Mouse (Mus musculus) embryonic facial prominence, embryonic 13.5 days (tissue): Measurements from ENCODE around the gene Cdc42bpg. TPM values are rescaled to one million over a fixed set of nuclear protein-coding genes. Genes with fewer than 3 reads are reported as not detected.
"Not testable (repeated sequence)": the region's sequence is repeated elsewhere in the genome, so short reads cannot be mapped to it uniquely, and the experiment has no call there.

Experiments used
- ATAC-seq: fragments of 200-750 bp; cut with Nextera tagmentation; 2 replicates; pipeline ENCODE4 v1.8.0; 2017; ENCODE audit warnings: low read depth; ENCODE audit not compliant: insufficient number of reproducible peaks, insufficient read depth, low FRiP score, low TSS enrichment
- H3K27ac ChIP-seq: fragments of 300-500 bp; sonication (generic); 2 replicates; pipeline ENCODE4 v1.5.1; 2015; ENCODE audit warnings: moderate library complexity, mild to moderate bottlenecking, inconsistent platforms
- H3K27me3 ChIP-seq: fragments of 300-500 bp; sonication (generic); 2 replicates; pipeline ENCODE4 v1.6.1; 2015; ENCODE audit warnings: mild to moderate bottlenecking, inconsistent platforms
- H3K36me3 ChIP-seq: fragments of 300-500 bp; sonication (generic); 2 replicates; pipeline ENCODE4 v1.6.1; 2015; ENCODE audit warnings: mild to moderate bottlenecking, inconsistent platforms
- H3K4me1 ChIP-seq: fragments of 300-500 bp; sonication (generic); 2 replicates; pipeline ENCODE4 v1.6.1; 2015; ENCODE audit warnings: inconsistent platforms
- H3K4me2 ChIP-seq: fragments of 300-500 bp; sonication (generic); 2 replicates; pipeline ENCODE4 v1.6.1; 2015; ENCODE audit warnings: moderate library complexity, mild to moderate bottlenecking, inconsistent platforms
- H3K4me3 ChIP-seq: fragments of 300-500 bp; sonication (generic); 2 replicates; pipeline ENCODE4 v1.5.1; 2015; ENCODE audit warnings: mild to moderate bottlenecking, inconsistent platforms
- H3K9ac ChIP-seq: fragments of 300-500 bp; sonication (generic); 2 replicates; pipeline ENCODE4 v1.6.1; 2015; ENCODE audit warnings: mild to moderate bottlenecking, inconsistent platforms
- H3K9me3 ChIP-seq: fragments of 300-500 bp; sonication (generic); 2 replicates; pipeline ENCODE4 v1.6.1; 2016; ENCODE audit warnings: inconsistent platforms
- WGBS: fragments of 180-500 bp; shearing (Covaris S2); methylation state at CpG from one replicate; pipeline ENCODE4 v1.1.7; 2015; ENCODE audit warnings: mixed read lengths; 5-methylcytosine and 5-hydroxymethylcytosine counted together
- polyA plus RNA-seq: library from polyadenylated mRNA; unstranded; fragments of >200 nt; fragmentation: Nextera tagmentation; extraction: Ambion mirVana; gene quantifications from 2 replicates; pipeline ENCODE4 v1.2.1, GENCODE M21; 2015

Cdc42bpg gene
- polyA plus RNA-seq, 1 experiment from 2014 or later, result 0.91 TPM

GRCm38 (mm10) chr19:6302114-6302513, 4.1 kb upstream of the Cdc42bpg start:
- Histone ChIP-seq H3K4me3 (no peak overlapping the region), H3K4me1 (peaks cover 21% of the 10 kb centered on the region), H3K36me3 (peaks cover 40% of the 10 kb centered on the region), H3K9me3 (no peaks in the 10 kb centered on the region), H3K4me2 (no peak overlapping the region), H3K27me3 (no peaks in the 10 kb centered on the region), H3K9ac (0 out of 2 replicates have a peak overlapping the region, but pooled peaks have one; percentile 8), H3K27ac (peak overlapping the region; percentile 51; the same call in 1 of the 2 replicates)
- WGBS, result 94% methylated on average over 5 of the region's 5 CpGs
- ATAC-seq, result no peak

GRCm38 (mm10) chr19:6302522-6302921, 3.7 kb upstream of the Cdc42bpg start:
- Histone ChIP-seq H3K27me3 (no peaks in the 10 kb centered on the region), H3K9me3 (no peaks in the 10 kb centered on the region), H3K9ac (0 out of 2 replicates have a peak overlapping the region, but pooled peaks have one; percentile 8), H3K4me1 (peaks cover 25% of the 10 kb centered on the region), H3K4me3 (no peak overlapping the region), H3K4me2 (no peak overlapping the region), H3K27ac (peak overlapping the region; percentile 51; the same call in 1 of the 2 replicates), H3K36me3 (peaks cover 36% of the 10 kb centered on the region)
- 38% methylated on average over 4 of the region's 4 CpGs for WGBS
- ATAC-seq, result no peak

- Histone ChIP-seq H3K4me3 (no peak overlapping the region), H3K27me3 (no peaks in the 10 kb centered on the region), H3K9me3 (no peaks in the 10 kb centered on the region), H3K27ac (no peak overlapping the region), H3K36me3 (peaks cover 23% of the 10 kb centered on the region), H3K9ac (no peak overlapping the region), H3K4me2 (no peak overlapping the region), H3K4me1 (peaks cover 30% of the 10 kb centered on the region)
- ATAC-seq, result no peak
- 87% methylated on average over 6 of the region's 6 CpGs for WGBS
Measured at GRCm38 (mm10) chr19:6303831-6304230, 2.4 kb upstream of the Cdc42bpg start.

- H3K9me3 ChIP-seq, result no peaks in the 10 kb centered on the region
- 23% methylated on average over 5 of the region's 5 CpGs for WGBS
- H3K36me3 ChIP-seq, result peaks cover 16% of the 10 kb centered on the region
- no peak overlapping the region for H3K4me2 ChIP-seq
- ATAC-seq, result no peak; the same call in 1 of the 2 replicates
- peaks cover 32% of the 10 kb centered on the region for H3K4me1 ChIP-seq
- no peak overlapping the region for H3K27ac ChIP-seq
- H3K27me3 ChIP-seq, result no peaks in the 10 kb centered on the region
- H3K4me3 ChIP-seq, result no peak overlapping the region
- no peak overlapping the region for H3K9ac ChIP-seq
Measured at GRCm38 (mm10) chr19:6304787-6305516, 1.3 kb upstream of the Cdc42bpg start.

GRCm38 (mm10) chr19:6305517-6306115, 640 bp upstream of the Cdc42bpg start:
- WGBS, result 55% methylated on average over 8 of the region's 8 CpGs
- H3K27ac ChIP-seq, result peak overlapping the region; percentile 81

GRCm38 (mm10) chr19:6306586-6306985, 330 bp downstream of the Cdc42bpg start:
- peaks cover 21% of the 10 kb centered on the region for H3K36me3 ChIP-seq
- H3K4me1 ChIP-seq, result peaks cover 32% of the 10 kb centered on the region
- H3K27ac ChIP-seq, result peak overlapping the region; percentile 48; the same call in 1 of the 2 replicates
- peak; percentile 29 for ATAC-seq
- no peaks in the 10 kb centered on the region for H3K9me3 ChIP-seq
- H3K4me2 ChIP-seq, result peak overlapping the region; percentile 70
- peak overlapping the region; percentile 79 for H3K9ac ChIP-seq
- 1% methylated on average over 34 of the region's 34 CpGs for WGBS
- H3K27me3 ChIP-seq, result no peaks in the 10 kb centered on the region
- H3K4me3 ChIP-seq, result peak overlapping the region; percentile 62

More at GRCm38 (mm10) chr19:6305517-6306115, 640 bp upstream of the Cdc42bpg start:
- ATAC-seq, result no peak
- Histone ChIP-seq H3K9me3 (no peaks in the 10 kb centered on the region), H3K27me3 (no peaks in the 10 kb centered on the region), H3K4me2 (peak overlapping the region; percentile 70), H3K9ac (peak overlapping the region; percentile 79), H3K4me3 (peak overlapping the region; percentile 62), H3K4me1 (peaks cover 32% of the 10 kb centered on the region), H3K36me3 (peaks cover 16% of the 10 kb centered on the region)

- no peaks in the 10 kb centered on the region for H3K27me3 ChIP-seq
- H3K4me3 ChIP-seq, result peak overlapping the region; percentile 62
- H3K9ac ChIP-seq, result peak overlapping the region; percentile 79
- no peak overlapping the region; the same call in 1 of the 2 replicates for H3K27ac ChIP-seq
- H3K4me2 ChIP-seq, result peak overlapping the region; percentile 70
- 80% methylated on average over 9 of the region's 9 CpGs for WGBS
- ATAC-seq, result no peak
- H3K36me3 ChIP-seq, result peaks cover 31% of the 10 kb centered on the region
- H3K9me3 ChIP-seq, result no peaks in the 10 kb centered on the region
- peaks cover 23% of the 10 kb centered on the region; the same call in 1 of the 2 replicates for H3K4me1 ChIP-seq
Measured at GRCm38 (mm10) chr19:6307733-6308531, 1.7 kb downstream of the Cdc42bpg start.

- Histone ChIP-seq H3K27ac (no peak overlapping the region), H3K4me3 (no peak overlapping the region), H3K4me2 (no peak overlapping the region), H3K27me3 (no peaks in the 10 kb centered on the region), H3K4me1 (peaks cover 23% of the 10 kb centered on the region; the same call in 1 of the 2 replicates), H3K36me3 (peaks cover 53% of the 10 kb centered on the region), H3K9me3 (no peaks in the 10 kb centered on the region), H3K9ac (no peak overlapping the region)
- 88% methylated on average over 5 of the region's 5 CpGs for WGBS
- ATAC-seq, result no peak
Measured at GRCm38 (mm10) chr19:6310181-6310580, 3.9 kb downstream of the Cdc42bpg start.

GRCm38 (mm10) chr19:6311783-6312182, 5.5 kb downstream of the Cdc42bpg start:
- not testable (repeated sequence) for H3K4me2 ChIP-seq, H3K9ac ChIP-seq, H3K9me3 ChIP-seq, H3K27me3 ChIP-seq, H3K4me3 ChIP-seq, ATAC-seq, H3K27ac ChIP-seq
- 84% methylated on average over 3 of the region's 3 CpGs for WGBS
- Histone ChIP-seq H3K36me3 (peaks cover 69% of the 10 kb centered on the region), H3K4me1 (peaks cover 14% of the 10 kb centered on the region; the same call in 1 of the 2 replicates)

- Histone ChIP-seq H3K27ac (no peak overlapping the region), H3K4me3 (no peak overlapping the region), H3K9me3 (no peaks in the 10 kb centered on the region), H3K36me3 (peaks cover 89% of the 10 kb centered on the region), H3K27me3 (no peaks in the 10 kb centered on the region), H3K4me2 (no peak overlapping the region), H3K4me1 (peaks cover 2% of the 10 kb centered on the region; the same call in 1 of the 2 replicates), H3K9ac (no peak overlapping the region; the same call in 1 of the 2 replicates)
- ATAC-seq, result no peak
- 91% methylated on average over 8 of the region's 8 CpGs for WGBS
Measured at GRCm38 (mm10) chr19:6313796-6314195, 7.5 kb downstream of the Cdc42bpg start.

GRCm38 (mm10) chr19:6314513-6314912, 8.3 kb downstream of the Cdc42bpg start:
- Histone ChIP-seq H3K4me3 (no peak overlapping the region), H3K9me3 (no peaks in the 10 kb centered on the region), H3K4me2 (no peak overlapping the region), H3K4me1 (no peaks in the 10 kb centered on the region), H3K36me3 (peaks cover 96% of the 10 kb centered on the region), H3K27me3 (no peaks in the 10 kb centered on the region), H3K9ac (no peak overlapping the region), H3K27ac (no peak overlapping the region)
- WGBS, result 81% methylated on average over 8 of the region's 8 CpGs
- ATAC-seq, result no peak
